Mouse (Mus musculus): ENCODE measurements around the gene Fam19a3. TPM values are rescaled to one million over a fixed set of nuclear protein-coding genes. Genes with fewer than 3 reads are reported as not detected.
"Not testable (repeated sequence)": the region's sequence is repeated elsewhere in the genome, so short reads cannot be mapped to it uniquely, and the experiment has no call there.

Gene Fam19a3
- not detected for total RNA-seq (2021)
- long read RNA-seq = 0 reads

DNA sequence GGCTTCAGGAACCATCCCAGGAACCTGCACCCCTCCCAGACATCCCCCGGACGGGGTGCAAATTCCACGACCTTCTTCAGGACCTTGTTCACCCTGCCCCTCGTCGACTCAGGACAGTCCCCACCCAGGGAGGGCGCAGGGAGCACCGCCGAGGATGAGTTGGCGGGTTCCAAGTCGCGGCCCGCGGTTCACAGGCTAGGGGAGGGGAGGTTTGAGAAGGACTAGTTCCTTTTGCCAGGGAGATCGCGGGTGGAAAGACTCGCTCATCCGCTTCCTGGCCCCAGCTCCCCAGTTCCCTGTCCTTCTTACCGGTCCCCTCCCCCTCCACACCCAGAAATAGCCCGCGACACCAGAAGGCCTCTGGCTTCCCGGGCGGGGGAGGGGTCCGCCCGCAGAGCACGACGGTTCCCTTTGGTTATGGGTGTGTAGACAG lies at the start of gene Fam19a3:
Fam19a3 (minus strand) TSS at position 370 of the 433 bp plus-strand sequence.
- DNase-seq (ENCODE audit: low spot score in 2 of 2) = no peak

DNA sequence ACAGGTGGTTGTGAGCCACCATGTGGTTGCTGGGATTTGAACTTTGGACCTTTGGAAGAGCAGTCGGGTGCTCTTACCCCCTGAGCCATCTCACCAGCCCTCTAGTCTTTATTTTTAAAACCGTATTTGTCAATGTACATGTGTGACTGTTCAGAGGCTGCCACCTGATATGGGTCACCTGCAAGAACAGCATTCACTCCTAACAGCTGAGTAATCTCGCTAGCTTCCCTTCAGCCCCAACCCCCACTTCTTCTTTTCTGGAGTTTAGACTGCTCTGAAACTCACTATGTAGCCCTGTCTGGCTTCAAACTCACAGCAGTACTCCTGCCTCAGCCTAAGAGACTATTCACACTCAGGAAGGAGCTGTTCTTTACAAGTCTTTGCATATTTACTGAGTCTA lies 40.8 kb upstream of the Fam19a3 start:
- no peak for DNase-seq (ENCODE audit: low spot score in 2 of 2)

DNA sequence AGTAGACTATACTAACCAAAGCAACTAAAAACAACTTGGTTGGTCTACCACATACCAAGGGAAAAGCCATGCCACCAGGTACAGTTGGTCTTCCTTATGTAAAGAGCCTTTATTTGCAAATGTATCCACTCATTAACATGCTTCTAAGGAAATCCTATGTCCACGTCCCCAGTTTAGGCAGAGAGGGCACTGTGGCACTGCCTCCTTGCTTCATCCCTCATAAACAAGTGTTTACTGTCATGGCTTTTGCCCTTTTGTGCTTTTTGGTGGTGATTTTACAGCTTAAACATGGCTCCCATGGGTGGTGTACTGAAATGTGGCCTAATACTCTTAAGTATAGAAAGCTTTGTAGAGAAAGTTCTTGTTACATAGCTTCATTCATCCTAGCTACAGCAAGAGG lies 38.8 kb upstream of the Fam19a3 start:
- DNase-seq (ENCODE audit: low spot score in 2 of 2) = no peak

DNA sequence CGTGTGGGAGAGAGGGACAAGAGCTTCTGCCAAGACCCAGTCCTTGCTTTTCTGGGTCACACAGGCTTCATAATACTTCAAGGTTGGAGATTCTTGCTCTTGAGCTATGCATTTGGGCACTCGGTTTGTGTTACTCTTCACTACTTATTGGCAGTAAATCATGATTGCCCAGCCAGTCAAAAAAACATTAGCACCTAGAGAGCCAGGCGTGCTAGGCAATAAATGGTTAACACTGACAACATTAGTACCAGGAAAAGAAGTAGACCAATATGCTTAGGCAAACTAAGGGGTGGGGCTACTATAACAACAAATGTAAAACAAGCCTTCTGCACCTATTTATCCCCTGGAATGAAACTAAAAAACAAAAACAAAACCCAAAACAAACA lies 37.1 kb upstream of the Fam19a3 start:
- no peak for DNase-seq (ENCODE audit: low spot score in 2 of 2)

DNA sequence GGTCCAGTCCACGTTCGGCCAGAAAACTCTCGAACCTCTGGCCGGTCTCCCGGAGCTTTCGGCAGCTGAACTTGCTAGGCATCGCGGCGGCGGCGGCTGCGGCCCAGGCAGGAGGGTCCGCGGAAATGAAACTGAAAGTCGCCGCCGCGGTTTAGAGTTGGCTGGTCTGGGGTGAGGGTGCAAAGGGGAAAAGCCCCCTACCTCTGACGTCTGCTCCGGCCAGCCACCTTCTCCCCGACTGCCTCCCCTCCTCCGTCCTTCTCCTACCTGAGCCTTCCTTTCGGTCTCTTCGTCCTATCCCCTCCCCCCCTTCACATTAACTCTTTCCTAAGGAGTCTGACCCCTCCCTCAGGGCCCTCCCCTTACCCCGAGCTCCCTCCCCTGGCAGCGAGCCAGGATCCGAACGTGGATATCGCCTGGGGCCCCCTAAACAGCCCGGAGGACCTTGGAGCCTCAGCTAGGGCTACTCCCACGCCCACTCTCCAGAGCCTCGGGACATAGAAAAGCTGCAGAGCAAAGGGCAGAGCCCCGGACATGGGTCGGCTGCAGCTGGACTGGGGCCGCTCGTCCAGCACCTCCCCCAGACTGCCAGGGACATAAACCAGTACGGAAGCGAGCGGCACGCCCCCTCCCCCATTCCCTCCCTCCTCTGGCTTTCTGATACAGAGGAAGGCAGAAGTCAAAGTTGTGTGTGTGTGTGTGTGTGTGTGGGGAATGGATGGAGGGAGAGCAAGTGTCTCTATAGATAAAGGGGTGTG lies 36.5 kb upstream of the Fam19a3 start, which contains the start of gene Mov10:
Mov10 (minus strand) TSS at position 573 of the 758 bp plus-strand sequence.
- DNase-seq (ENCODE audit: low spot score in 2 of 2) = peak; percentile 51 to 67

DNA sequence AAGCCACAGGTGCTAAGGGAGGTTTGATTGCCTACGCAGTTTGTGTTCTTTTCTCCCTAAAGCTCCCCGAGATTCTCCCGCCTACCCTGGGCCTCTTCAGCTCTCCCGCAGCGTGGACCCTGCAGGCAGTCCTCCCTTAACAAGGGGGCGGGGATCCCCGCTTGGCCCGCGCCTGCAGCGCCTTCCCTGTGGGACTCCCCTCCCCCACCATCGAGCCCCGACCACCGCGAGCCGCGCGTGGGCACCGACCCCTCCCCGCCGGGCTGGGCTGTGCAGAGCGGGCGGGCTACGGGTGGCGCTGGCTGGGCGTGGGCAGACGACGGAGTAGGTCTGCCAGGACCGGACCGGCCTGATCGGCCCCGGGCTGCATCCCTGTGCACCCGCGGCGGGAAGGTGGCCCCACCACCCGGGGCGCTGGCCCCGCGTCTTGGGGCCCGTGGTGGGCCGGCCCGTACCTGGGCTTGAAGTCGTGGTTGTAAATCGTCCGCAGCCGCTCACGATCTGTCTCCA lies 35.9 kb upstream of the Fam19a3 start:
- peak; percentile 65 to 75 for DNase-seq (ENCODE audit: low spot score in 2 of 2)

DNA sequence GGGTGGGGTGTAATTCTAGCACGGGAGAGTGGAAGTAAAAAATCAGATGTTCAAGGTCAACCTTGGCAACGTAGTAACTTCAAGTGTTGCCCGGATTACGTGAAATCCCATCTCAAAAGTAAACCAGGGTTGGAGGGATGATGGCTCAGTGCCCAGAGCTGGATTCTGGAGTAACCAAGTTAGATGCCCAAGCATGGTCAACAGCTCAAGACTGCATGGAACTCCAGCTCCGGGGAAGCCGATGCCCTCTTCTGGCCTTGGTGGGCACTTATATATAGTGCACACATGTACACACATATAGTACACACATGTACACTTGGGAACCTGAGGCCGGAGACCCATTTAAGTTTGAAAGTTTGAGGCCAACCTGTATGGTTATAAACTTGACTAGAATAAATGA lies 34.5 kb upstream of the Fam19a3 start:
- DNase-seq (ENCODE audit: low spot score in 2 of 2) = no peak

DNA sequence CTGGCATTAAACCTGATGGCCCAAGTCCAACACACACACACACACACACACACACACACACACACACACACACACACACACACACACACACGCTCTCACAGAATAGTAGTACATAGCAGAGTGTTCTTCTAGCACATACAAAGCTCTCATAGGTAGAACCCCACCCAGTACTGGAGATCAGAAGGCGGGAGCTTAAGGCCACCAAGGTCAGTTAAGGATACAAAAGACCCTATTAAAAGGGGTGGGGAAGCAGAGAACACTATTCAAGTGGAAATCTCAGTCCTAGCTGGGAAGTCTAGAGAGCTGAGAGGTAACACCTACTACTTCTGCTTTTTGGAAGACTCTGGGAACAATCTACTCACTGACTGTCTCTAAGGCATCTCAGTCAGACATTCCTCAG lies 33.7 kb upstream of the Fam19a3 start:
- DNase-seq (ENCODE audit: low spot score in 2 of 2) = no peak

DNA sequence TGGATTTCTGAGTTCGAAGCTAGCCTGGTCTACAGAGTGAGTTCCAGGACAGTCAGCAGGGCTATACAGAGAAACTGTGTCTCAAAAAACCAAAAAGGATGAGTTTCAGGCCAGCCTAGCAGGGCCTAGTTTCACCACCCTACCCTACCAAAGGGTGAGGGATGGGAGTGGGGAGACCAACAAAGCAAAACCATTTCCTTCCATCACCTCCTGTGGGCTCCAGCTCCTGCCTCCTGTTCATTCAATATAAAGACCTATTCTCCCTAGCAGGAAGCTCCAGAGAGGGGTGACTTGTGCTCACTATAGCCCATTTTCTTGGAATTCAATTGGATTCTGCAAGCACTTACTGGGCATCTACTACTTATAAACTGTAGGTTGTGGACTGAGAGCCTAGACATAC lies 33.1 kb upstream of the Fam19a3 start:
- no peak for DNase-seq (ENCODE audit: low spot score in 2 of 2)

DNA sequence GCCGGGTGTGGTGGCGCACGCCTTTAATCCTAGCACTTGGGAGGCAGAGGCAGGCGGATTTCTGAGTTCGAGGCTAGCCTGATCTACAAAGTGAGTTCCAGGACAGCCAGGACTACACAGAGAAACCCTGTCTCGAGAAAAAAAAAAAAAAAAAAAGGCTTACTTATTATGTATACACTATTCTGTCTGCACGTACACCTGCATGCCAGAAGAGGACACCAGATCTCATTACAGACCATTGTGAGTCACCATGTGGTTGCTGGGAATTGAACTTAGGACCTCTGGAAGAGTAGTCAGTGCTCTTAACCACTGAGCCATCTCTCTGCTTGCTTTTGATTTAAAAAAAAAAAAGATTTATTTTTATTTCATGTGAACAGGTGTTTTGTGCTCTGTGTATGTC lies 31.6 kb upstream of the Fam19a3 start:
- not testable (repeated sequence) for DNase-seq (ENCODE audit: low spot score in 2 of 2)

DNA sequence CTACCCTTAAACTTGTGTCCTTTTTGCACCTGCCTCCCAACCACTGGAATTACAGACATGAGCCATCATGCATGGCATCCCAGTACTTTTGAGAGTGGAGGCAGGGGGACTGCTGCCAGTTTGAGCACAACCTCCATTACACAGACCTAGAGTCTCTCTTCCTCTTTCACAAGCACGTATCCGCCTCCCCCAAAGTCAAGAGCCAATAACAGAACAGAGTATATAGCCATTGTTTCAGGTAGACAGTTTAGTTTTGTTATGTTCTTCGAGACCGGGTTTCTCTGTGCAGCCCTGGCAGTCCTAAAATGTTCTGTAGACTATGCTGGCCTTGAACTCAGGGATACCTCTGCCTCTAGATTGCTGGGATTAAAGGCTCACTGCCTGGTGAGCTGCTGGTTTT lies 30.6 kb upstream of the Fam19a3 start:
- no peak for DNase-seq (ENCODE audit: low spot score in 2 of 2)

DNA sequence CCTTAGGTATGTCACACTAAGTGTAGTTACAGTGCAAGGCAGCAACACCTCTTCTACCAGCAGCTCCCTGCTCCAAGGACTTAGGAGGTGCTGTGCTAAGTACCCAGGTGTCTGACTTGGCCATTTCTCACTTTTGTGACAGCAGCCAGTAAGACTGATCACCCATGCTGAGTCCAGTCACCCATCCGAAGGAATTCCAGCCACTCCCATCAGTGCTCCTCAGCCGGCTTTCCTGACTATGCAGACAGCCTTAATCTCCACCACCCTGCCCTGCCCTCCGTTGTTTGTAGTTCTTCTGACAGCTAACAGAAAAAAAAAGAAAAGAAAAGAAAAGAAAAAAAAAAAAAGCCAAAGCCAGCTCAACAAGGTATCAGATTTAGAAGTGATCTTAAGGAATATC lies 30.1 kb upstream of the Fam19a3 start:
- DNase-seq (ENCODE audit: low spot score in 2 of 2) = no peak

DNA sequence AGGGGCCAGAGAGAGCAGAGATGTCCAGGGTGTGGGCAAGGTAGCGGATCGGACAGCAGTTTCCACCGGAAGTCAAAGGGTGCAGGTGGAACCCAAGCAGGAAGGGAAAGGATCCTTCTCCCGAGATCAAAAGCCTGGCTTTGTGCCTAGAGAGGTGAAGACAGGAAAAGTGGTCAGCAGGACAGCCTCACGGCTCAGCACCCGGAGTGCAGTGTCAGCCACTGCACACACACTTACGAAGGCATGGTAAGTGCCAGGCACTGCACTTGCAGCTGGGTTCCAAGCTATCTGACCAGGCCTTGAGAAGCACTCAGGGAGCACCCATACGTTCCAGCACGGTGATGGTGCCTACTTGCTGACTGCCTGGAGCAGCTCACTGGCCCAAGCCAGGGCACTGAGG lies 23.9 kb upstream of the Fam19a3 start:
- no peak for DNase-seq (ENCODE audit: low spot score in 2 of 2)

DNA sequence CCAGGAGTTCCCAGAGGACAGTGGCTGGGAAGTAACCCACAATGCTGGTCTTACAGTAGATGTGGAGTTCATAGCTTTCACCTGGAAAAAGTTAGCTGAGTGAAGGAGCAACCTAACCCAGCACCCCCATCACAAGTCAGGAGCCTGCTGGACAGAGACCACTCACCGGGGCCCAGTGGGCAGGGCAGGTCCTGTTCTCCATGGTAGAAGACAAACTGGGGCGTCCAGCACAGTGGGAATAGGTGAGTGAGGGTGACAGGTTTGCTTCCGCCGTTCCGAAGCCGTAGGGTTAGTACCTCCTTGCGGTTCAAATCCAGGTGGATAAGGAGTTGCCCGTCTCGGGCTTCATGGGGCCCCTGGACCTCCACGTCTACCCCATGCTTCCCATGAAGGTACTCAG lies 22.7 kb upstream of the Fam19a3 start:
- DNase-seq (ENCODE audit: low spot score in 2 of 2) = no peak

DNA sequence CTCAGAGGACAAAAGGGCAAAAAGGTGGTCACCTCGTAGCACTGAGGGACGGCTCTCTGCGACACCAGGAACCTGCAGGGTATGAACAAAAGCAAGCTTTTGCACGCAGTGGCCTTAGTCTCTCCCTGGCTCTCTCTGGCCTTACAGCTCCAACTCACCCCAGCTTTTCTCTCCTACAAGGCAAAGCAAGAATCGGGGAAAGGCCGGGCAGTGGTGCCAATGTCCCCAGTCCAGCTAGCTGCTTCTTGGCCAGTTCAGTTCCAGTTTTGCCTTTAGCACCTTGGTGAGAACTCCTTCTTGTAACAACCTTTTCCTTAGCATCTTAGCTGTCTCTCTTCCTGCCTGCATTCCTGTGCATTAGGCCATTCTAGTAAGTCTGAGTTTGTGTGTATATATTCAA lies 19.8 kb upstream of the Fam19a3 start:
- DNase-seq (ENCODE audit: low spot score in 2 of 2) = no peak

DNA sequence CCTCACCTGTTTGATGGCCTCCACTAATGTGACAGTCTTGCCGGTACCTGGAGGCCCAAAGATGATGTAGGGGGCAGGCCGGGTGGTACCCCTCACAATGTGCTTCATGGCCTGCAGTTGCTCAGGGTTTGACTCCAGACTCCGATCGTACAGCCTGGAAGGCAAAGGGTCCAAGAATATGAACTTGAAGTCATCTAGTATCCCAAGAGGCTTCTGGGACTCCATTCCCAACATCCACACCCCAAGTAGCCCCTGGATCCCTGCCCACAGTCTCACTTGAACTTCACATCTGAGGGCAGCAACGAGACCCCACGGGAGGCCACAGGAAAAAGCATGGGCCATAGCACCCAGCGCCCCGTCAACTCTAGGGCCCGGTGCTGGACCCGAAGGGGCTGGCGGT lies 19.0 kb upstream of the Fam19a3 start:
- no peak for DNase-seq (ENCODE audit: low spot score in 2 of 2)

DNA sequence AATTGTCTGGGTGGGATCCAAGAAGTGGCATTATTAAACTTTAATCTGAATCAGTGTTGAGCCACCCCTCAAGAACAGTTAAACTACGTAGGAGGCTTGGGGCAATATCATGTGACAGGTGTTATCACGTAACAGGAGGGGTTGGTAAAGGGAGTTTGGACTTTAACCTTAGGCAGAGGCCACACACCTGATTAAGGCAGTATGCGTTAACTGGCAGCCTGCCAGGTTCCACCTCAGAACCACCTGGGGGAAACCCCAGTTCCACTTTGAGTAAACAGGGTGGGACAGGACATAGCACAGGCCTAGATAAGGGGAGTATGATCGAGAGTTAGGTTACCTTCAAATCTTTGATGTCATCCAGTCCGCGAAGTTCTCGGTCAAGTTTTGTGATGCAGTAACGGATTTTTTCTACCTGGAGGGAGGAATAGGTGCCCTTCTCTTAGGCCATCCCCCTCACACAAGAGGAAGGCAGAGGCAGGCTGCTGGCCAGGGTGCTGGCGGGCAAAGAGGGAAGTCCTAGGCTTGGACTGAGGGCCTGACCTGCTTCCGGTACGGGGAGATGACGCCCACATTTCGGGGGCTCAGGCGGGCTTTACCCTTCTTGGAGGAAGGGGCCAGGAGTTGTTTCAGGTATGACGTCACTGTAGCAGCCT lies 14.9 kb upstream of the Fam19a3 start:
- DNase-seq (ENCODE audit: low spot score in 2 of 2) = no peak

DNA sequence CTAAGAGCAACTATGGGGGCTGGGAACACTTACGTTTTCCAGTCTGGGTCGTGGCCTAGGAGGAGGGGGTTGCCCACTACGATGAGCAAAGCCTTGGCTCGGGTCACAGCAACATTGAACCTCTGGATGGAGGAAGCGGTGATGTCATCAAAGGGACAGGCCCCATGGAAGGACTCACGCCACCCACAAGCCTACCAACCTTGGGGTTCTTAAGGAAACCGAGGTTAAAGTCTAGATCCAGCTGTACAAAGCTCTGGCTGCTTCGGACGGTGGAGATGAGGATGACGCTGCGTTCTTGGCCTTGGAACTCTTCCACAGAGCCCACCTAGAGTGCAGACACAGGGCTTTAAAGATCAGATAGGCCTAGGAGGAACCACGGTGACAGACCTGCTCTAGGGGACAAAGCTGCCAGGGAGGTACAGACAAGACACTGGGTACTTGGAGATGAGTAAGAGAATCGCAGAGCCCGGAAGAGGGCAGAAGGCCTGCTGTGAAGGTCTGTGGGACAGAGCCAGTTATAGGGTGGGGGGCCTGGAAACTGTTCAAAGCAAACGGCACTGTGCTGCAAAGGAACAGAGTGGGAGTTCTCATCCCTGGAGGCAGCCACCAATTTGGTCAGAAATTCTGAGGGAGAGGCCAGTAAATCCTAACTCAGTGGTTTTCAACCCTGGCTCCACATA lies 14.2 kb upstream of the Fam19a3 start:
- no peak for DNase-seq (ENCODE audit: low spot score in 2 of 2)

DNA sequence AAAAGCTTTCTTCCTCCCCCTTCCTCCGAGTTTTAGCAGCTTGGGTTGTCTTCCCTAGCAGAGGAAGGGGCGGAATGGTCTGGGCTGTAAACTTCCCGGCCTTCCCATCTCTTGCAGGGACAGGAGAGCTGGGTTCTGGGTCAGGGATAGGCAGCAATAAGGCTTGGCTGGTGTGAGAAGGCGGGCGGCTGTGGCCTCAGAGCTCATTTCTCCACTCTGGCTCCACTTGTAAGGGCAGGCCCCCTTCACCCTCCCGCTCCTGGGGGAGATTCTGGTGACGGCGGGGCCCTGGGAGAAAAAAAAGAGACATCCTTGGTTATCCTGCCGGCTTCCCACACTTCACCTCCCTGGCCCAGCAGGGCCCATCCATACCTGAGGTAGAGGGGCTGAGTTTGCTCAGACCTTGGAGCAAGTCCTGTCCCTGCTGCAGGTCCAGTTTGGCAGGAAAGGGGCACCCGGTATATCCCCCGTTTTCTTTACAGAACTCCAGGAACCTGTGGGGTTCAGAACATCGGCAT lies 13.4 kb upstream of the Fam19a3 start:
- DNase-seq (ENCODE audit: low spot score in 2 of 2) = no peak

DNA sequence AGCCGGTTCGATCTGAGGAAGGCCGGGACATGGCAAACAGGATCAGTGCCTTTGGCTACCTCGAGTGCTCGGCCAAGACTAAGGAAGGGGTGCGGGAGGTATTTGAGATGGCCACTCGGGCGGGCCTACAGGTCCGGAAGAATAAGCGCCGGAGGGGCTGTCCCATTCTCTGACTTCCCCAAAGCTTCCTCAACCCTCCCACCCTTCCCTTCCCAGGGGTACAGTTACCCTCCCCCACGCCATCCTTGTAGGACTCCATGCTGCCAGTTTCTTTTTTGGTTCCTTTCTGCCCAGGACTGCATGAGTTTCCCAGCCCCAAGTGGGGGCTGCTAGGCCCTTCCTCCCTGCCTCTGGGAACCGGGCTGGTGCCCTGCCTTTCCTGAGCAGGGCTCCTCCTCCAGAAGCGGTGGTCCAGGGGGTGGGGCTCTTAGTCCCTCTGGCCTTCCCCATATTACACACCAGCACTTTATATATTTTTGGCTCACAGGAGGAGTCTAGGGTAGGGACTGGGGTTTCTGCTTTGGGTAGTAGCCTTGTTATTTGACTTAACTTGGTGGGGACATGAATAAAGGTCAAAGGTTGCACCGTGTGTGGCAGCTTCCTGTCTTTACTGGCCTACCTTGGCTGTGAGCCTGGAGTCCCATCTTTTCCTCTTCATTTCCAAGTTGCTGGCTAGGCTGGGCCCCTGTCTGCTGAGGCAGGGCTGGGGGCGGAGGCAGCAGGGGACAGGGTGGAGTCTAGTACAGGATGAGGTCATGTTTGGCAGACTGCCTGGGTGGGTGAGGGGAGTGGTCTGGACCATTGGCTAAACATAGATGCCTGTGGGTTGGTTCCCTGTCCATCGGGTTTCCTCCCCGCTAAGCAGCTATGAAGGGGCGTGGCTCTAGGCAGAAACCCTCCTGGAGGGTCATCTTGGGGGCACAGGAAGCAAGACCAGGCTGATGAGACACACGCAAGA lies 12.5 kb upstream of the Fam19a3 start:
- DNase-seq (ENCODE audit: low spot score in 2 of 2) = peak; percentile 88 to 90

Data from layer of hippocampus, postnatal 10 days (tissue).